Mouse (Mus musculus): ENCODE data around the gene Amigo3.

DNA sequence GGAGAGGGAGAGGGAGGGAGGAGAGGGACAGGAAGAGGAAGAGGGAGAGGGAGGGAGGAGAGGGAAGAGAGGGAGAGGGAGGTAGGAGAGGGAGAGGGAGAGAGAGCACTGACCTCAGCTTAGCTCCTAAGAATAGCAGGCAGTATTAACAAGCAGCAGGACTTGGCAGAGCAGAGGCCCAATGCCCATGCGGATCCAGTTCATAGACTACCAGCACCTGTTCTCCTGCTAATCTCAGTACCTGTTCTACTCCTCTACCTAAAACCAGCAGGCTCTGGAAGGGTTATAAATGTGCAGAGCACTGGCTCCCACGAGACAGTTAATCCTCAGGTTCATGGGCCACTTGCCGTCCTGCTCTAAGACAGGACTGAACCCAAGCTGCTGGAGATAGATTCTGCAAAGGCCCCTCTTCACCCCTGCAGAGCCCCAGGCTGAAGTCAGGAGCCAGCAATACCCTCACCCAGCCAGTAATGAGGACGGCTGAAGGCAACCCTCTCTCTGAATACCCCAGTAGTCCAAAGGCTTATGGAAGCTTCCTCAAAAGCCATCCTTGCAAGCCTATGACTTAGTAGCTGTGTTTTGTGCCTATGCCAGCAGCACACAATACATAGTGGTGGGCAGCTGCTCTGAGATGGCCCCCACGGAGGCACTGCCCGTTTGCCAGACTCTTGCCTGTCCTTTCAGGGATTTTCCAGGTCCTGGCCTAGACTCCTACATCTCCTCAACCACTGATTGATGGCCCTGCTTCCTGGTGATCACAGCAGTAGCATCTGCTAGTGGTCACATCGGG lies 20.4 kb downstream of the Amigo3 start:
- TF ChIP-seq CTCF (IDR thresholded peaks at IDR 0.05; ENCODE audit: extremely low read depth, insufficient read length, insufficient replicate concordance, low read depth, low read length) = no peak
- TF ChIP-seq POLR2A (IDR thresholded peaks at IDR 0.05; ENCODE audit: low read depth, low read length) = no peak

Measured in small intestine, adult 2 months (tissue).